Mouse (Mus musculus) cerebellum, postnatal 4 days (tissue): ENCODE measurements at regions not wholly inside any gene's neighbourhood (a gene's known extent, or its start where the extent isn't known, plus 50 kb on each side); places are given as distances from the start of the nearest gene placed in this dataset.

Experiments used
- DNase-seq, 2 experiments: peaks; one replicate each; pipeline ENCODE4 v3.0.0; 2022; ENCODE audit warnings: low spot score in 2 of 2, mixed read lengths in 1 of 2

DNA sequence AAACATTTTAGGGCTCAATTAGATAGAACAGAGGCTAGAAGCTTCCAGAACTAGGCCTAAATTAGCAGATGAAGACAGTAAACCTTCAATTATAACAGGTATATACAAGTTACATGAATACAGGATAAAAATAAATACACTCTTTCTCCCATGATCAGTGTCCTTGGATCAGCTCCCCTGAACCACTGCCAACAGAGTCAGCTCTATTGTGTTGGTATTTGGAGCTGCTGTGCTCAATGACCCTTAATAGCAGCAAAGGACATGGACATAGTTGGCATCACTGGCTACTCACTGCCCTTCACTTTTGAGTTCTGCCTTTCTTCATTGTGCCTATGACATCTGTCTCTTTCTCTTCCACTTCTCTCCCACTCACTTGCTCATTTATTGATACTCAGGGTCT is 639.1 kb upstream of the 4921530L21Rik start:
- no peak for DNase-seq

DNA sequence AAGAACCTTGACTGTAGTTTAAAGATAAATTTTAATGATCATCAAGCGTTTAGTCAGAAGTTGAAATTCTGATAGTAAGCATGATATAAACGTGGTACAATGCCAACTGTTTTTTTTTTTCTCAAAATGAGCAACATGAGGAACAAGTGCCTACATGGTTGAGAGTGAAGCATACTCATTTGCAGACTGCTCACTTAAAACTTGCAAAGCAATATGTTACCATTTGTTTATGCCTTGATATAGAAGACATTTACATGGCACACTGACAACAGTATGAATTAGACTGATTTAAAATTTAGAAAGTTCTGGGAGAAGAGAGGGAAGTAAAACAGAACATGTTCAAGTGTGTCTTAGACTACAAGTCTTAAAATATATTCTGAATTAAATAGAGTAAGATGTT is 632.2 kb upstream of the 4921530L21Rik start:
- no peak for DNase-seq

DNA sequence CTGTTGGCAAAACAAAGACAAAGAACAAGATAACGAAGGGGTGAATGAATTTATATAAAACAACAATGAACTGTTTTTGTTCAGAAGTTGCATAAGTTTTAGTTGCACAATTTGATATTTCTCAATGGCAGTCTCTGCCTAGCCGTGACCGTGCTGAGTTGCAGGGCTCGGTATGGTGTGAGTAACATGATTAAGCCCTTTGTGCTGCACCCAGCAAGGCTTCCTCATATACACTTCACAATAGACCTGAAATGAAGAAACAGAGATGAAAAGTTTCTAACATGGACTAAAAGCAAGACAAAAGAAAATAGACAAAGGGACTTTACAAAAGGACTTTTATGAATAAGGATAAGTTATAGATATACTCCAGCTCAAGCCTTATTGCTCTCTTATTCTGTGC is 624.9 kb upstream of the 4921530L21Rik start:
- DNase-seq = no peak

DNA sequence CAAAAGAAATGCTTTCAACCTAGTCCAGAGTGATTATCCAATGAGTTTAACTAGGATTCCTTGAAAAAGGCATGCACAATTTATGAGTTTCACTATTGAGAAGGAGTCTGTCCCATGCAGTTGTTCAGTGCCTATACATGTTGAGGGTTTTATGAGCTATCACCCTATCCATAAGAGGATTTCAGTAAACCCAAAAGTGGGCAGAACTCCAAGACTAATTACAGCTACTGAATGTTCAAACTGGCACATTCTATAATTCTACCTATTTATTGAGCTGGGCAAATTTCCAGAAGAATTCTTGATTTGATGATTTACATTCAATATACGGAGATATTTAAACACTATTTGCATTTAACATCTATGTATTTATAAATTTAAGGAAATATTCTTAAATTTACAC is 599.6 kb upstream of the 4921530L21Rik start:
- DNase-seq = no peak

DNA sequence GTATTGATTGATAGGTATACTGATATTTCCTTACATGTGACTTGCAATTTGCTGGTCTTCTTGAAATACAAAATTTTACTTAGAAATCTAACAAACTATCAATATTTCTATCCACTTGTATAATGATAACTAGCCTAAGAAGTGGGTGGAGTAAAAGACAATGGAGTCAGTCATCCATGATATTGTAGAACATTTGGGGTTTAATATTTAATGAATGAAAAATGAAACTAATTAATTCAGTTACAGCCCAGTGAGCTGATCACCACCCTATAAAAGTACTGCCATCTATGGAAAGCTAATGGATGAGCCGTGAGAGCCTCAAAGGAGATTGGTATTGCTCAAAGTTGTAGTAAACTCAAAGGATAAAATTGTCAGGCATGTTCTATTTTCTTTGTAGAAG is 599.0 kb upstream of the 4921530L21Rik start:
- no peak for DNase-seq

DNA sequence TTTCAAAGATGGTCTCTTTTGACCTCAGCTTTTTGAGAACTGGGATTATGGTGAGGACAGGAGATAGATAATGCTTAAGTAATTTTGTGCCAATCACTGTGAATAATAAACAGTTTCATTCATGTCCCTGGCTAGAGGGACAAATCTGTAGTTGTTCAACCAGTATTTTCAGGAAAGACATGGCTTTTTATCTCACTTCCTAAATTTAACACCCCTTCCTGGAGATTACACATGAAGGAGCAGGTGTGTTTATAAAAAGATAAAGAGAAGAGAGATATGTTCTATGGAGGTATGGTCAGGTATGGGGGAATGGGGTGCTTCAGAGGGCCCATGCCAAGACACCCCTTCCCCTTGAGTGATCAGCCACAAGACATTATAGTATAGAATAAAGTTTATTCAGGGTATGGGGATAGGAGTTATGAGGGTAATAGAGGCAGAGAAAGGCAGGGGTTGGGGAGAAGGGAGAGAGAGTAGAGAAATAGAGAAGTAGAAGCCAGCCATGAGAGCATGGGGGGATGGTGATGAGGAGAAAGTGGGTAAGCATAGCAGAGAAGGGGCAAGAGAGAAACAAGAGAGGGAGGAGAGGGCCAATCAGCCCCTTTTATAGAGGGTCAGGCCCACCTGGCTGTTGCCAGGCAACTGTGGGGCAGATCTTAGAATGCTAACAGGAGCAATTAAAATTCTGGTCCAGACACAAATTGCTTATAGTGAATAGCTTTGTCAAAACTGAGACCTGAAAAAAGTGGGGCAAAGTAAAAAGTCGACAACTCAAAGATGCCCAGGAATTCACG is 566.7 kb upstream of the 4921530L21Rik start:
- DNase-seq = no peak

DNA sequence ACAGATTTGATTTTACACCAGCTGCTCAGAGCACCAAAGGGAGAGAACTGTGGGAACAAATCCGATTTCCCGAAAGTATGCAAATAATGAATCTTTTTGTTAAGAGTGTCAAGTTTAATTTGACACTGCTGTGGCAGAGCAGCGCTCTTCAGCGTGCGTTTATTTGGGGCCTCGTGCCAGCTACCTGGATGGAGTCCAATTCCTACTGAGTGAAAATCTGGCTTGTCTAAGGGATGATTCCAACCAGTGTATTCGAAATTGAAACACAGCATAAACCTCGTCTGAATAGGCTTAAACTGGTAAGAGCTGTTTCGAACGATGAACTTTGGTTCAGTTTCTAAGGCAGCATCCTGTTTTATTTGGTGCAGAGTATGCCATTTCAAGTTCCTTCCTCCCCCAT is 524.1 kb upstream of the 4921530L21Rik start:
- peak; percentile 62 to 95 for DNase-seq
